Mouse (Mus musculus) intestine, embryonic 16.5 days (tissue): ENCODE results near the gene Igsf23. TPM values are rescaled to one million over a fixed set of nuclear protein-coding genes. Genes with fewer than 3 reads are reported as not detected.
A peak's percentile ranks its signal among the peaks of the same experiment; 100 is the strongest.
"Not testable (repeated sequence)": the region's sequence is repeated elsewhere in the genome, so short reads cannot be mapped to it uniquely, and the experiment has no call there.

Experiments used
- ATAC-seq: fragments of 200-750 bp; cut with Nextera tagmentation; 2 replicates; pipeline ENCODE4 v1.8.0; 2017; ENCODE audit warnings: moderate TSS enrichment, moderate library complexity
- H3K27ac ChIP-seq: fragments of 300-500 bp; sonication (generic); 2 replicates; pipeline ENCODE4 v1.5.1; 2014; ENCODE audit warnings: mild to moderate bottlenecking, low read length
- H3K27me3 ChIP-seq: fragments of 300-500 bp; sonication (generic); replicated peaks from 2 replicates; pipeline ENCODE4 v1.6.1; 2014; ENCODE audit warnings: low read length, control low read depth, mixed read lengths; ENCODE audit not compliant: control insufficient read depth, insufficient read depth
- H3K36me3 ChIP-seq: fragments of 300-500 bp; sonication (generic); 2 replicates; pipeline ENCODE4 v1.6.1; 2014; ENCODE audit warnings: low read length, control low read depth; ENCODE audit not compliant: control insufficient read depth, insufficient read depth
- H3K4me1 ChIP-seq: fragments of 300-500 bp; sonication (generic); 2 replicates; pipeline ENCODE4 v1.6.1; 2014; ENCODE audit warnings: low read length, control low read depth, mixed read lengths; ENCODE audit not compliant: control insufficient read depth, insufficient read depth
- H3K4me2 ChIP-seq: fragments of 300-500 bp; sonication (generic); 2 replicates; pipeline ENCODE4 v1.6.1; 2014; ENCODE audit warnings: low read depth, low read length, control low read depth
- H3K4me3 ChIP-seq: fragments of 300-500 bp; sonication (generic); 2 replicates; pipeline ENCODE4 v1.5.1; 2014; ENCODE audit warnings: mild to moderate bottlenecking, low read length
- H3K9ac ChIP-seq: fragments of 300-500 bp; sonication (generic); 2 replicates; pipeline ENCODE4 v1.6.1; 2014; ENCODE audit warnings: low read depth, low read length
- H3K9me3 ChIP-seq: fragments of 300-500 bp; sonication (generic); 2 replicates; pipeline ENCODE4 v1.6.1; 2016; ENCODE audit warnings: low read length, control low read depth; ENCODE audit not compliant: control insufficient read depth
- WGBS: fragments of 180-500 bp; shearing (Covaris S2); extraction: QIAGEN DNeasy Blood & Tissue Kit; methylation state at CpG from one replicate; pipeline ENCODE4 v1.1.7; 2014; 5-methylcytosine and 5-hydroxymethylcytosine counted together
- polyA plus RNA-seq: library from polyadenylated mRNA; unstranded; fragments of >200 nt; fragmentation: Nextera tagmentation; extraction: Ambion mirVana; gene quantifications from 2 replicates; pipeline ENCODE4 v1.2.1, GENCODE M21; 2015

Gene Igsf23
- polyA plus RNA-seq, 1 experiment from 2014 or later, result 14.7 TPM

DNA sequence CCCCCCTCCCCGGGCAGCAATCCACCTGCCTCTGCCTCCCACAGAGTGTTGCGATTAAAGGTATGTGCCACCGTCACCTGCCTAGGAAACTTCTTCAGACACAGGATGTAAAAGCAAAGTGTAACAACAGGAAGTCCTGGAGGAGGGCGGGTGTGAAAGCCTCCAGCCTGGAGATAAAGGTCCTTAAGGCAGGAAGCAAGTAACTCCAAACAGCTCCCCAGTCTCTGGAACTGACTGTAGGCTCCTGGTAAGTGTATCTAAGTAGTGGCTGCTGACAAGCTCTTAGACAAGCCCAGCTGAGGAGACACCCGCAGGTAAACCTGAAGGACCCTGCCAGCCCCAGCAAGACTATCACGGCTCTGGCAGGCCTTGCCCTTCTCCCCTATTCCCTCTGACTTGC is 10.3 kb downstream of the Igsf23 start:
- Histone ChIP-seq H3K4me2 (0 out of 2 replicates have a peak overlapping the region, but pooled peaks have one; percentile 6), H3K4me3 (no peak overlapping the region), H3K36me3 (no peaks in the 10 kb centered on the region), H3K27ac (peak overlapping the region; percentile 45), H3K9ac (peak overlapping the region; percentile 45; the same call in 1 of the 2 replicates), H3K27me3 (no peaks in the 10 kb centered on the region), H3K4me1 (peaks cover 11% of the 10 kb centered on the region), H3K9me3 (no peaks in the 10 kb centered on the region)
- peak; percentile 52 for ATAC-seq
- 12% methylated on average over 5 of the region's 6 CpGs for WGBS

GRCm38 (mm10) chr7:19939555-19940235 is 10.9 kb downstream of the Igsf23 start:
- 46% methylated on average over 12 of the region's 12 CpGs for WGBS
- no peak overlapping the region for H3K4me2 ChIP-seq

DNA sequence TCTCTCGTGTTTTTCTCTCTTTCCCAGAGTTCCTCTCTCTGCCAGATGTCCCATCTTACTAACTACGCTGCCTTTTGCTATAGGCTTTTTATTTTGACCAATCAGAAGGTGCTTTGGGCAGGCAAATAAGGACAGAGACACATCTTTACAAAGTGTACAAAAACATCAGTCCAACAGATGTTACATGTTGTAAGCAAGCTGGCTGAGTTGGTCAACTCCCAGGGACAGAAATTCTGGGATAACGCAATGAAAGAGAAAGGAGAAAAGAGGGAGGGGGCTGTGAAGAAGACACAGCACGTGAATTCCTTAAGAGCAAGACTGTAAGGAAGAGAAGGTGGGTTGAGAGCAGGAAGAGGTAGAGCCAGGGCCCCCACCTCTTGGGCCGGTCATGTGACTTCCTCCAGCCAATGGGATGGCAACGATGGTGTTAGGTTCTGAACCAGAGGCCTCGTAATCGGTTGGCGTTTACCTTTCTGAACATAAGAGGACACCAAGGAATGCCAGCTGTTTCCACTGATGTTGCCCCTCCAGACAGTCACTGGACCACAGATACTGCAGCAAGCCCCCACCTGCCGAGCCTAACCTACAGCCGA is 13.2 kb downstream of the Igsf23 start:
- H3K27ac ChIP-seq, result no peak overlapping the region
- 74% methylated on average over 11 of the region's 11 CpGs for WGBS
- no peaks in the 10 kb centered on the region for H3K9me3 ChIP-seq
- H3K4me2 ChIP-seq, result no peak overlapping the region
- H3K4me1 ChIP-seq, result peaks cover 14% of the 10 kb centered on the region
- no peak overlapping the region for H3K9ac ChIP-seq
- no peak for ATAC-seq
- no peak overlapping the region for H3K4me3 ChIP-seq
- no peaks in the 10 kb centered on the region for H3K27me3 ChIP-seq
- H3K36me3 ChIP-seq, result no peaks in the 10 kb centered on the region

More at GRCm38 (mm10) chr7:19939555-19940235, 10.9 kb downstream of the Igsf23 start:
- H3K9ac ChIP-seq, result no peak overlapping the region
- peak overlapping the region; percentile 41; the same call in 1 of the 2 replicates for H3K27ac ChIP-seq
- H3K4me3 ChIP-seq, result no peak overlapping the region
- no peaks in the 10 kb centered on the region for H3K9me3 ChIP-seq
- no peaks in the 10 kb centered on the region for H3K27me3 ChIP-seq
- H3K36me3 ChIP-seq, result no peaks in the 10 kb centered on the region
- ATAC-seq, result peak; percentile 53
- H3K4me1 ChIP-seq, result peaks cover 11% of the 10 kb centered on the region

DNA sequence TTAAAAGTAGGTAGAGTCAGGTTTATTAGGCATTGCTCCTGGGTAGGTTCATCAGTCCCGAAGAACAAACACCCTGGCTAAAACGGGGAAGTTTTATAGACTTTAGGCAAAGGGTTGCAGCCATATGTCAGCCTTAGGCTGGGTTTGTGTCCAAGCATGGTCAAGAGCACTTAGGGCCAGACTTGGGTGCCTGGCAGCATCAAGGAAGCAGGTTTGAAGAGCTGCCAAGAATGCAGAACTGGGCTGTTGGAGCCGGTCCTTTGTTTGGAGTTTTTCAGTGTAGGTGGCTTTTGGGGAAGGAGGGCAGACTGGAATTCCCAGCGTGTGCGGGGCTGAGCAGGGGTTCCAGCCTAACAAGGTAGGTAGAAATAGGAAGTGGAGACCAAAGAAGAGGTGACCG is 14.6 kb downstream of the Igsf23 start:
- ATAC-seq, result no peak
- H3K9ac ChIP-seq, result no peak overlapping the region
- no peaks in the 10 kb centered on the region for H3K9me3 ChIP-seq
- 0 out of 2 replicates have a peak overlapping the region, but pooled peaks have one; percentile 7 for H3K27ac ChIP-seq
- peaks cover 15% of the 10 kb centered on the region for H3K4me1 ChIP-seq
- WGBS, result 68% methylated on average over 6 of the region's 6 CpGs
- no peak overlapping the region for H3K4me2 ChIP-seq
- H3K4me3 ChIP-seq, result no peak overlapping the region
- H3K36me3 ChIP-seq, result no peaks in the 10 kb centered on the region
- no peaks in the 10 kb centered on the region for H3K27me3 ChIP-seq

DNA sequence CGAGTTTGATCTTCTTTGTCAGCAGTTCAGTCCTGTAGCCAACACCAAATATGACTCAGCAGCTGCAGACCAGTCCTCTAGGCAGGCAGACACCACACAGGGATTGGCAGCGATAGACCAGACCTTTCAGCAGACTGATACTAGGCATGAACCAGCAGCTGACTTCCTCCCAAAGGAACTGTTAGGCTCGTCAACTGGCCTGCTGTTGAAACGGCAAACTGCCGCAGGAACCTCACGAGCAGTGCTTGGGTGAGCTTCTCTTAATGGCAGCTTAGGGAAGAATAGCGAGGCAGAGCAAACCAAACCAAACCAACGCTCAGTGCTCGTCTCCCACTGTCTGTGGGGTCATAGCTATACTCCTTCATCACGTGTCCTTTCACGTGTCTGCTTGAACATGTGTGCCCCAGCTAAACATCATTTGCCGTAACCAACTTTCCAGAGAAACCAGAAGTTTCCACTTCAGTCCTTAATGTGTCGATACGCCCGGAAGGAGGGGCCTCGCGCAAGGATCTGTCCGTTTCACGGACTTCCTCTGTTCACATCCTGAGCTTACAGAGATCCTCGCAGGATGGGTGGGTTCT is 15.3 kb downstream of the Igsf23 start:
- no peak overlapping the region for H3K4me2 ChIP-seq
- WGBS, result 69% methylated on average over 20 of the region's 20 CpGs
- H3K4me3 ChIP-seq, result no peak overlapping the region
- no peak for ATAC-seq
- no peaks in the 10 kb centered on the region for H3K9me3 ChIP-seq
- no peak overlapping the region for H3K9ac ChIP-seq
- peaks cover 9% of the 10 kb centered on the region for H3K4me1 ChIP-seq
- no peaks in the 10 kb centered on the region for H3K36me3 ChIP-seq
- H3K27me3 ChIP-seq, result no peaks in the 10 kb centered on the region
- H3K27ac ChIP-seq, result peak overlapping the region; percentile 24; the same call in 1 of the 2 replicates

DNA sequence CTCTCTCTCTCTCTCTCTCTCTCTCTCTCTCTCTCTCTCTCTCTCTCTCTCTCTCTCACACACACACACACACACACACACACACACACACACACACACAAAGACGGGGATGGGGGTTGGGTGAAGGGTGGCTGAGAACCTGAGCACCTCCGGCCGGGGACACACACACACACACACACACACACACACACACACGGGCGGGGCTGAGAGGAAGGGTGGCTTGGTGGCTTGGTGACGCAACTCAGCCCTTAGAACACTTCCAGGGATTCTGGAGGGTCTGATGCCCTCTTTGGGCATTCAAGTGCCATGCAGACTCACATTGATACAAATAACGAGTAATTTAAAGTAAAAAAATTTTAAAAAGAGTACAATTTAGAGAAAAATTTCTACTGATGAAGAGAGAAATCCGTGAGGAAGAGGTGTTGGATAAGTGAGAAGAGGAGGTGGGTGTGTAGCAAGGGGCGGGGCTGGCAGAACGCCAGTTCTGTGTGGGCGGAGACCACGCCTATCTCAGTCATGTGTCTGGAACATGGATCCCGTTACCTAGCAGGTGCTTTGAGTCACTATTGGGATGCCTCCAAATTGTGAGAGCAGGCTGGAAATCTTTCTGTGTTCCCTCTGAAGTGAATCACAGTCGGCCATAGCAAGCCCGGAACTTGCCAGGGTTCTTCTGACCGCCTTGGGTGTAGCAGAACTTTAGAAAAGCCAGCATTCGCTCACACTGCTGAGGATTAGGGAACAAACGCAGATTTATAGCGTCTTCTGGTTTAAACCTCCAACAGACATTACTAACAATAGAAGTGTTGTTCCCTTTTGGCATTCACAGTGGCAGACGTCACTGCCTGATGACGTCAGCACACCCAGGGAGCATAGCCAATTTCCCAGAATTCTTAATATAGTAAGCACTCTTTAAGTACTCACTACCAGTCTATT is 17.4 kb downstream of the Igsf23 start:
- no peak overlapping the region for H3K27ac ChIP-seq
- 15% methylated on average over 21 of the region's 21 CpGs for WGBS
- H3K4me3 ChIP-seq, result peak overlapping the region; percentile 13; the same call in 1 of the 2 replicates

DNA sequence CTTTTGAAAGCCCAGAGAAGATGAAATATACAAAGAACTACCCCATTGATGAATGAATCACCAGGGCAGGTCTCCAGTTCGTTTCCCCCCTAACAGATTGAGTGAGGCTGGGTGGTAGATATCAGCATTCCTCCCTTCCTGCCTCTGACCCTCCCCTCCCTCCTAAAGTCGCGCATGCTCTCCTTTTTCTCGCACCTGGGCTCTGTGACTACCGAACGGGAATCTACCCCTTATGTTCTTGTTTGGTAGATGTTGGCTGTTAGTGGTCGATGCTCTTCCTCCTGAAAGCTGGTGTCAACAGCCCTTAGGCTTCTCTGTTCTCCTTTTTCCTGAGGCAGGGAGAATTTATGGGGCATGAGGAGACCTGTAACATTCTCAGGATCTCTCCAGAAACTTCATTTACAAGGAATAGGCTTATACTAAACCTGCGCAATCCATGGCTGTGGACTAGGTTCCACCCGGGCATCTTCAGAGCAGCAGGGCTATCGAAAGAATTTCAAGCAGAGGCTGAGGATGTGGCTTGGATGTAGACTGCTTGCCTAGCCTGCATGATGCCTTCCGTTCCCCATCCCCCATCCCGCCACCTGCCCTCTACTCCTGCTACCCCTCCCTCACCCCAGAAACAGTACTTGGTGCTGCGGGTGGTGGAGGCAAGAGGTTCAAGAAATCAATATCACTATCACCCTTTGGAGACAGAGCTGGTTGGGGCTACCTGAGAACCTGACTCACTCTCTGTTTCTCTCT is 18.3 kb downstream of the Igsf23 start:
- H3K9me3 ChIP-seq, result no peaks in the 10 kb centered on the region
- H3K36me3 ChIP-seq, result no peaks in the 10 kb centered on the region
- H3K9ac ChIP-seq, result no peak overlapping the region
- peak; percentile 3; the same call in 1 of the 2 replicates for ATAC-seq
- H3K27ac ChIP-seq, result no peak overlapping the region
- peaks cover 4% of the 10 kb centered on the region; the same call in 1 of the 2 replicates for H3K4me1 ChIP-seq
- WGBS, result 18% methylated on average over 13 of the region's 13 CpGs
- H3K4me3 ChIP-seq, result no peak overlapping the region
- no peaks in the 10 kb centered on the region for H3K27me3 ChIP-seq
- H3K4me2 ChIP-seq, result no peak overlapping the region

More for the DNA sequence above, 17.4 kb downstream of the Igsf23 start:
- H3K9ac ChIP-seq, result no peak overlapping the region
- peak; percentile 84 for ATAC-seq
- H3K4me2 ChIP-seq, result peak overlapping the region; percentile 37
- no peaks in the 10 kb centered on the region for H3K36me3 ChIP-seq
- H3K27me3 ChIP-seq, result no peaks in the 10 kb centered on the region
- H3K9me3 ChIP-seq, result no peaks in the 10 kb centered on the region
- H3K4me1 ChIP-seq, result peaks cover 4% of the 10 kb centered on the region; the same call in 1 of the 2 replicates

DNA sequence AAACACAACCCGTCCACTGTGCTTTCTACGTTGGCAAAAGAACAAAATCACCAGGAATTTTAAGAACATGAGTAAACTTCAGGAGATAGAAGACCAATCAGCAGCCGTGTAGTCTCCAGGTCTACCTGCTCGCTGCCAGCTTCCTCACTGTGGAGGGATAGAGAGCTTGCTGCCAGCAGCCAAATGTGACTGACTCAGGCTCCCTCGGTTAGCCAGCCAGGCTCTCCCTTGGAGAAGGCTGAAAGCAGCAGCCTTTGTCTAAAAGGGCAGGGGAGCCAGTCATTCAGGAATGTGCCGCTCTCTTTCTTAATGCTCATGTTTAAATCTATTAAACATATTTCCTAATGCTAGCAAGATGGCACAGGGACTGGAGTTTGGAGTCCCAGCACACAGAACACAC is 20.1 kb downstream of the Igsf23 start:
- not testable (repeated sequence) for H3K4me3 ChIP-seq, H3K27me3 ChIP-seq, H3K9me3 ChIP-seq, H3K4me2 ChIP-seq, H3K36me3 ChIP-seq, ATAC-seq, H3K27ac ChIP-seq, H3K9ac ChIP-seq, H3K4me1 ChIP-seq
- WGBS, result 74% methylated on average over 6 of the region's 6 CpGs
